Mouse (Mus musculus) urinary bladder, postnatal 4 days (tissue): ENCODE measurements around the gene Ube2c.
"Not testable (repeated sequence)": the region's sequence is repeated elsewhere in the genome, so short reads cannot be mapped to it uniquely, and the experiment has no call there.

Experiments used
- DNase-seq, 2 experiments: peaks; one replicate each; pipeline ENCODE4 v3.0.0; 2021 to 2022; ENCODE audit warnings: low spot score in 2 of 2

Ube2c gene

GRCm38 (mm10) chr2:164787779-164788178 lies 18.1 kb downstream of the Ube2c start:
- DNase-seq = no peak

GRCm38 (mm10) chr2:164788411-164788810 lies 18.7 kb downstream of the Ube2c start:
- DNase-seq = no peak

DNA sequence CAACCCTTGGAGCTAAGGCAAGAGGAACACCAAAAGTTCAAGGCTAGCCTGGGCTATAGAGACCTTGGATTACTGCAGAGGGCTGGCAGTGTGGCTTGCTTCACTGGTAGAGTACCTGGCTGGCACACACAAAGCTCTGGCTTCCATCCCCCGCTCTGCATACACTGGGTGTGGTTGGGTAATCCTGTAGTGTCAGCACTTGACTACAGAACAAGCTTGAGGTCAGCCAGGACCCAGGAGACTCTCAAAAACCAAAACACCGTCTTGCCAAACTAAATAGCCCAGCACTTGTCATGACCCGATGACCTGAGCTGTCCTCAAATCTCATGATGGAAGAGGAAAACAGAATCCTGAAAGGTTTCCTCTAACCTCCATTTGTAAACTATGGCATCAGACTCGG lies 20.8 kb downstream of the Ube2c start:
- no peak for DNase-seq

- no peak for DNase-seq
These were observed 22.2 kb downstream of the Ube2c start for GRCm38 (mm10) chr2:164791841-164792261.

- no peak for DNase-seq
These were observed 22.9 kb downstream of the Ube2c start for GRCm38 (mm10) chr2:164792400-164793190.

- DNase-seq = no peak
These were observed 23.5 kb downstream of the Ube2c start for GRCm38 (mm10) chr2:164793236-164793635.

DNA sequence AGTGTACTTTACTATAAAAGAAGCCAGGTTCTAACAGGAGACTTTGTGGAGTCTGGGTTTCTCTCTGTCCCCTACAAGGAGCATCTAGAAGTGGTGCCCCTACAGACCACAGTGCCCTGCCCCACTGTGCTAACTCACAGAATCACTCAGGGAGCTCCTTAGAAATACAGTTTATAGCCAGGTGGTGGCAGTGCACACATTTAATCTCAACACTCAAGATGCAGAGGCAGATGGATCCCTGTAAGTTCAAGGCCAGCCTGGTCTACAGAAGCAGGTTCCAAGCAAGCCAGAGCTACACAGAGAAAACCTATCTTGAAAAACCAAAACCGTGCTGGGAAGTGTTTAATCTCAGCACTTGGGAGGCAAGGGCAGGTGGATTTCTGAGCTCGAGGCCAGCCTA lies 24.1 kb downstream of the Ube2c start:
- DNase-seq = no peak

DNA sequence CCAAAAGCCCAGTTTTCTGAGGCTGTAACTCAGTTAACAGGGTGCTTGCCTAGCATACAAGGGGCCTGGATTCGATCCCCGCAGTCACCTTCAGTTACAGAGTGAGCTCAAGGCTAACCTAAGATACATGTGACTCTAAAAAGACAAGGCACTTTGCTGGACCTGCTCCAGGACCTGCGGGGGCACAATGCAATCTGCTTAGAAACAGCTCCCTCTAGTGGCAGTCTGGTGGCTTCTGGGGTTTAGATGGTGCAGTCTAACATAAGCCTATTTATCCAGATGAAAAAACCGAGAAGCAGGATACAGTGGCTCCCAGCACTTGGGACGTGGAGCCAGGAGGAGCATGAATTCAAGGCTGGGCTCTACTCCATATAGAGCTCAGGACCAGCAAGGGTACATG lies 24.6 kb downstream of the Ube2c start:
- peak; percentile 72 to 85 for DNase-seq

DNA sequence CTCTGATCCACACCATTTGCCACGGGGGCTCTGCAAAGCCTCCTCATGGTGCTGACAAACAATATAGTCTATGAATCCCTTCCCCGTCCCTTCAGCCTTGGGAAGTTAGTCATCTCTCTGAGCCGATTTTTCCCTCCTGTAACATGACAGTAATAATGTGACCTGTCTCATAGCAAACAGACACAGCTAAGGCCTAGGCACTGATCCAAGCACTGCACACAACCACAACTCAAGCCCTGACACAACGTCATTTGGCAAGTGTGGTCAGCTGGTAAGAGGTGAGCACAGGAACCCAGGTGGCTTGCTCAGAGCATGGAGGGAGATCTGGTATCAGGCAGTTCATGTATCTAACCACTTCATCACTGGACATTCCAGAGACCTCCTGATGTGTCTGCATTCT lies 26.2 kb downstream of the Ube2c start:
- no peak for DNase-seq

DNA sequence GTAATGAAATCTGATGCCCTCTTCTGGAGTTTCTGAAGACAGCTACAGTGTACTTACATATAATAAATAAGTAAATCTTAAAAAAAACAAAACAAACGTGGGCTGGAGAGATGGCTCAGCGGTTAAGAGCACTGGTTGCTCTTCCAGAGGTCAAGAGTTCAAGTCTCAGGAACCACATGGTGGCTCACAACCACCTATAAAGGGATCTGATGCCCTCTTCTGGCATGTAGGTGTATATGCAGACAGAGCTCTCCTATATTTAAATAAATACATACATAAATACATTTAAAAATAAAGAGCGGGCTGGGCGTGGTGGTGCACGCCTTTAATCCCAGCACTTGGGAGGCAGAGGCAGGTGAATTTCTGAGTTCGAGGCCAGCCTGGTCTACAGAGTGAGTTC lies 28.9 kb downstream of the Ube2c start:
- DNase-seq = not testable (repeated sequence)

GRCm38 (mm10) chr2:164800252-164801004 lies 30.7 kb downstream of the Ube2c start:
- no peak for DNase-seq

DNA sequence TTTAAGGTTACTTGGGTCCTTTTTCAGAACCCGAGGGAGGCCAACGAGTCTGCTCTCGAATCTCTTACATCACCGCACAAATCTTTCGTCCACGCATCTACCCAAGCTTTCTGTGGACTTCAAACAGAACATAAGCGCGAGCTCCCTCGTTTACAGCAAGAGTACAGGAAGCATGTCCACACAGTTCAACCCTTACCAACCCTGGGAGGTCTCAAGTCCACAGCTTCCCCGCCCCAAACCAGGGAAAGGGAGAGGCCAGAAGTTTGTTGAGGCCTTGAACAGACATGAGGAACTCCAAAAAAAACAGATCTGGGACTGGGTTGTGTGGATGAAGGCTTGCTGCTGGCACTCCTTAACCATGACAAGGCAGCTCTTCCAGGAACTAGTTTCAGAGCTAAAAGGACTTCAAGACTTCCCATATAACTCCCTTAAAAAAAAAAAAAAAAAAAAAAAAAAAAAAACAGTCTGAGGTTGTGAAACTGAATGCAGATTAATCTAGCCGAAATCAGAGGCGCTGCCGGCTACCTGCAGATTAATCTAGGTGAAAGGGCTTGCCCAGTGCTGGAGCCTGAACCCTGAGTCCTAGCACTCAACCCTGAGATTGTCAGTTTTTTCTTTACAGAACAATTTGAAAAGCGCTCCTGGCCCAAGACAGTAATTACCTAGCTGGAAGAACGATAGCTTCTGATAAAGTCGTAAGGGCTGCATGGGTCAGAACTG lies 33.7 kb downstream of the Ube2c start:
- no peak for DNase-seq

DNA sequence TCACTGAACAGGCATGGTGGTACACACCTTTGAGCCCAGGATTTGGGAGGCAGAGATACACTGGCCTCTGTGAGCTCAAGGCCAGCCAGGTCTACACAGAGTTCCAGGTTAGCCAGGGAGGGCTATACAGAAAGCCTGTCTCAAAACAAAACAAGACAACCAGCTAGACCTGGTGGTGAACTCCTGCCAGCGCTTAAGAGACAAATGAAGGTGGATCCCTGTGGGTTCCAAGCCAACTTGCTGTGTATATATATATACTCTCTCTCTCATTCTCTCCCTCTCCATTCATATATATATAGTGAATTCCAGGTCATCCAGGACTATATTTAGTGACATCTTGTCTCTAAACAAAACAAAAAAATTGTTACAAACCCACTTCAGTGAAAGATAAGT lies 34.2 kb downstream of the Ube2c start:
- DNase-seq = no peak

- peak; percentile 96 to 97 for DNase-seq
These were observed 35.0 kb downstream of the Ube2c start, which contains the start of the genes Acot8 and Zswim3 for GRCm38 (mm10) chr2:164804533-164805331. Gene Acot8, minus strand, starts transcription at chr2:164804882. Gene Zswim3, plus strand, starts transcription at chr2:164805098.

DNA sequence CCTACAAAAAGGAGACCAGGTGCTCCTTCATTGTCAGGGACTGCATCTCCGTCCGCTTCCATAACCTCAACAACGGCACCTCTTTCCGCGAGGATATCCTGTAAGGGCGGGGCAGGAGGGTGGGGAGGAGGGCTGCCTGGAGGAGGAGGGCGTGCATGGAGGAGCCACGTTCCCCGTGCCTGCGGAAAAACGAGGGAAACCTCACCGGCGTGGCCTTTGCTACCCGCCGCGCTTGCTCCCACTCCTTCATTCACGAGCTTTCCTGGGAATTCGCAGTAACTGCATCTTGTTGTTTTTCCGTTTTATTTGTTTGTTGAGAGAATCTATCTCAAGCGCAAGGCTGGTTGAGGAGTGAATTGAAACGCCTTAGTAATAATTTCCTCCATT lies 35.6 kb downstream of the Ube2c start:
- no peak for DNase-seq

DNA sequence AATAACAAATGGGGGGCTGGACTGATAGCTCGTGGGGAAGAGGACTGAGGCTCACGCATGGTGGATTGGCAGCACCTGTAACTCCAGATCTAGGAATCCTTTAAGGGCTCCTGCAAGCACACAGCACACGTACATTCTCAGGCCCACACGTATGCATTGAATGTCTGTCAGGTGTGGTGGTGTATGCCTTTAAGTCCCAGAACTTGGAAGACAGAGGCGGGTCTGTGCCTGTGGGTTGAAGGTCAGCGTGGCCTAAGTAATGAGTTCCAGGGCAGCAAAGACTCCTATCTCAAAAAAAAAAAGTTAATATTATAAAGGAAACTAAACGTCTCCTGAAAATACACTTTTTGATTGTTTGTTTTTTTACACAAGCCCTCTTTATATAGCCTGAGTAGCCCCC lies 36.9 kb downstream of the Ube2c start:
- DNase-seq = no peak

- DNase-seq = no peak
These were observed 43.9 kb downstream of the Ube2c start for GRCm38 (mm10) chr2:164813557-164813956.

DNA sequence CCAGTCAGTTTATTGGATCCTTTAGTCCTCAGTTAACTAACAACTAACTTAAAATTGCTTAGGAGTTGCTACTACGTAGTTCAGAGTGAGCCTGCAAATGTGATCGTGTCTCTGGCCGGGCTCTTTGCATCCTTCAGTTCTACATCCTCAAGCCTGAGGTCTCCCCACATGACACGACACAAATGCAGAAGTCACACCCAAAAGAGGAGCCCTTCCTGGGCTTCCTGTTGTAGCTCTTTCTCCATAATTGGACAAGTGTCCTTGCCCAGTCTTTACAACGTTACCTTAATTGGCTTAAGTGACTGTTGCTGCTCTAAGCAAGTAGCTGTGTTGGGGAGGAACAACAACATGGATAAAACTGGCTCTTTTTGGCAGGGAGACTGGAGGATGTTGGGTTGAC lies 45.6 kb downstream of the Ube2c start:
- DNase-seq = no peak

DNA sequence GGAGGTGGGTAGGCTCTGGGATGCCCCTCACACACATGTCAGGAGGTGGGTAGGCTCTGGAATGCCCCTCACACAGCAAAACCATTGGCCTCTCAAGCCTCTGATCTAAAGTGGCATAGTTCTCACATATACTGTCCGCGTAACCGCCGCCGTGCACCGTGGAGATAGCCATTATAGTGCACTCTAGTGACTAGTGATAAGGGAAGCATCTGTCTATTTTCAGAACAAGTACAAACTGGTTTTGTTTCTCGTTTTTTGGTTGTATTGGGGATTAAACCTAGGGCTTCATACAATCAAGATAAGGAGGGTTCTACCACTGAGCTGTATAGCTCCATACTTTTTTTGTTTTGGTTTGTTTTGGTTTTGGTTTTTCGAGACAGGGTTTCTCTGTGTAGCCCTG lies 46.1 kb downstream of the Ube2c start:
- DNase-seq = no peak

DNA sequence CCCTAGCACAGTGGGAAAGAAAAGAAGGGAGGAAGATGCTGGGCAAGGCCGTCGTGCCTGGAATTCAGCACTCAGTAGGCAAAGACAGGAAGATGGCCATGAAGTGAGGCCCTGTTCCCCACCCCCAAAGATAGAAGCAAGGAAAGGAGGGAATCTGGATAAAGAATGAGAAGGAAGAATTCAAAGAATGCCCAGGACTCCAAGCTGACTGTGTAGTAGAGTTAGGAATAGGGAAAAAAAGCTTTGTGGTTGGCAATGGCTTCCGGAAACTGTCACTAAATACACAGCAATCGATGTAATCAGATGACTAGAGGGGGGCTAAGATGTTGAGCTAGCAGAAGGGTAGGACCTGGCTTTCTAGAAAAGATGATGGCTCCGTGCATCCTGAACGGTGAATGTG lies 47.5 kb downstream of the Ube2c start:
- no peak for DNase-seq

DNA sequence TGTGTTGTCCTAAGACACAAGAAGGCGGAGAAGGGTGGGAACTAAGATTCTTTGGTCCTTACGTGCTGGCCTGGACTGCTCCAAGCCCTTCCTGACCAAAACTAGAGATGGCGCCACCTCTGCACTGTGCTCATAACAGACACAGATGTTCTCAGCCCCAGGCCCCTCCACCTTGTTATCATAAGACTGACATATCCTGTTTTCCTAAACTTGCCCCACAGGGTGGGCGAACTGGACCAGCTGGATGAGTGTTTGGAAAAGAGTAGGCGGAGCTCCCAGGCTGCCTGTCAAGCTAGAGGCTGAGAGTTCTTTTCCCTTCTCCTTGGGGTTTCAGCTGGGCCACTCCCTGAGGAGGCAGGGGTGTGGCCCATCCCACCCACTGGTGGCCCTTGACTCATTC lies 48.0 kb downstream of the Ube2c start:
- no peak for DNase-seq

- DNase-seq = no peak
These were observed 51.4 kb downstream of the Ube2c start for GRCm38 (mm10) chr2:164821060-164821459.
